ENCODE assay signal across 9 mouse cellular contexts in the genomic region with DNA sequence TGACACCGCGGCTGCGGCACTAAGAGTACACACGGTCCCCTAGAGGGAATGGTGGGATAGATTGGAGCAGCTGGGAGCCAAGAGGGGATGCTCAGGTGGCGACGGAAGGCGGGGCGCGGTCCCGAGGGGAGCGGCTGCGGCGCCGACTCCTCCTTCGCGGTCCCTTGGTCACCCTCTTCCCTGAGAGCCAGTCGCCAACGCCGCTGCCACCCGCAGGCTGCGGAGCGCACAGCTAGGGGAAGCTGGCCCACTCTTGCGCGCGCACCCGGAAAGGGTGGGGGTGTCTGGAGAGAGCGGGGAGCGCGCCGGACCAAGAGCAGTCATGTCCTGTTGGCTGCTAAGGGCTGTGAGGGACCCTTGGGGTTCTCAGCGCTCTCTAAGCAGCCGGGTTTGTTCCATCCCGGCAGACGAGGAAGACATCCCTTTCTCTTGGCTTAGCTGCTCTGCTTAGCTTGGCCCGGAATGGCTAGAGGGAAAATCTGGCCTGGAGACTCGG. TPM values are rescaled to one million over a fixed set of nuclear protein-coding genes. Genes with fewer than 3 reads are reported as not detected.
DNase-seq lines count a peak whose midpoint lies in the region; ATAC-seq lines count a peak whose summit lies in the region.
"Had no signal": no experiment of that assay in that cellular context is flagged by ENCODE, and none has a peak within 500 bp of the region (broad histone marks: within the 10 kb centered on the region; RNA-seq: fewer than 3 reads in every experiment).

No protein-coding gene starts in this region.

- peak; percentile 90 for DNase-seq in adrenal gland, postnatal 14 days
- DNase-seq in embryo, embryonic 11.5 days (ENCODE audit: low read depth, low spot score) = peak; percentile 75
- DNase-seq in gastrocnemius, postnatal 36 days = peak; percentile 76 to 79
- peak; percentile 89 for DNase-seq in intestine, embryonic 14.5 days (ENCODE audit: low spot score)
- DNase-seq in left cerebral cortex, postnatal 14 days (ENCODE audit: low spot score in 2 of 2) = peak; percentile 83 to 86
- peak; percentile 89 for DNase-seq in mesoderm, embryonic 11.5 days (ENCODE audit: low read depth, low spot score)
- DNase-seq in right cerebral cortex, postnatal 4 days = peak; percentile 90
- DNase-seq in spleen, adult 12 weeks (ENCODE audit: low spot score) = no peak

- no peaks in the 10 kb centered on the region for H3K36me3 ChIP-seq in intestine, embryonic 14.5 days (ENCODE audit: control insufficient read depth, insufficient read depth, low read length)

- peak overlapping the region; percentile 51; the same call in 1 of the 2 replicates for H3K27ac ChIP-seq in intestine, embryonic 14.5 days (ENCODE audit: low read depth)

- peak overlapping the region; percentile 69 for H3K4me3 ChIP-seq in intestine, embryonic 14.5 days (ENCODE audit: low read depth, low read length)

- no peaks in the 10 kb centered on the region for H3K9me3 ChIP-seq in intestine, embryonic 14.5 days (ENCODE audit: control insufficient read depth, low read length)

- H3K9ac ChIP-seq in intestine, embryonic 14.5 days (ENCODE audit: low read length) = peak overlapping the region; percentile 41

- WGBS in intestine, embryonic 14.5 days = 0% methylated on average over 36 of the region's 36 CpGs

- peaks cover 6% of the 10 kb centered on the region; the same call in 1 of the 2 replicates for H3K4me1 ChIP-seq in intestine, embryonic 14.5 days (replicated peaks; ENCODE audit: control insufficient read depth, insufficient read depth, low read length)

- intact Hi-C loops in gastrocnemius, postnatal 36 days (cut with DNase I) = no loop called here
- intact Hi-C loops in left cerebral cortex, postnatal 14 days (cut with DNase I) = loop anchor here (10.0 kb wide), 2 partner anchors 117 to 443 kb away; no protein-coding TSS in a partner anchor

- peak; percentile 81 for ATAC-seq in intestine, embryonic 14.5 days (replicated peaks; ENCODE audit: low FRiP score, low TSS enrichment, low read depth)

- H3K27me3 ChIP-seq in intestine, embryonic 14.5 days (replicated peaks; ENCODE audit: control insufficient read depth, insufficient read depth, low read length) = peaks cover 30% of the 10 kb centered on the region

- H3K4me2 ChIP-seq in intestine, embryonic 14.5 days (ENCODE audit: low read length) = peak overlapping the region; percentile 98

RNA-seq across cellular contexts. Expression of gene Galnt17, which starts 0.6 kb away (rescaled TPM):
- 4.7 and 5.4 TPM in 2 replicates for total RNA-seq in adrenal gland, postnatal 14 days (2021)
- total RNA-seq in gastrocnemius, postnatal 36 days (2021) = 1 to 10 TPM; 4.8 to 5.3 TPM
- 0.69 and 1.0 TPM in 2 replicates for polyA plus RNA-seq in intestine, embryonic 14.5 days (2014; fragmentation: Nextera tagmentation; extraction: Ambion mirVana)
- total RNA-seq in left cerebral cortex, postnatal 14 days (2021) = 10 to 100 TPM; 34.2 to 37.6 TPM
- total RNA-seq: common myeloid progenitor, adult 5-6 weeks had no signal
